Mouse (Mus musculus): ENCODE results near the gene Pigb.

GRCm38 (mm10) chr9:73067086-73067485 is 26.9 kb upstream of the Pigb start:
- TF ChIP-seq SIN3A (IDR thresholded peaks at IDR 0.05; ENCODE audit: low read length) (no peak), TCF12 (IDR thresholded peaks at IDR 0.05; ENCODE audit: low read depth, low read length) (no peak)
